Mouse (Mus musculus) lung, postnatal 10 days (tissue): ENCODE results near the gene Foxn3.

ENCODE experiments used
- DNase-seq: peaks from one replicate; pipeline ENCODE4 v3.0.0; 2021

Gene Foxn3

GRCm38 (mm10) chr12:99408089-99408488 lies 155.3 kb downstream of the Foxn3 start:
- no peak for DNase-seq

- peak; percentile 39 for DNase-seq
Measured at GRCm38 (mm10) chr12:99407318-99407716, 156.1 kb downstream of the Foxn3 start.

- peak; percentile 19 for DNase-seq
Measured at GRCm38 (mm10) chr12:99406697-99407317, 156.6 kb downstream of the Foxn3 start.

- DNase-seq: peak; percentile 38
Measured at GRCm38 (mm10) chr12:99406254-99406653, 157.1 kb downstream of the Foxn3 start.

- DNase-seq: no peak
Measured at GRCm38 (mm10) chr12:99405401-99405800, 158.0 kb downstream of the Foxn3 start.

GRCm38 (mm10) chr12:99403004-99403403 lies 160.4 kb downstream of the Foxn3 start:
- DNase-seq: no peak

GRCm38 (mm10) chr12:99400907-99401306 lies 162.5 kb downstream of the Foxn3 start:
- no peak for DNase-seq

GRCm38 (mm10) chr12:99399575-99399974 lies 163.8 kb downstream of the Foxn3 start:
- DNase-seq: no peak

- DNase-seq: no peak
Measured at GRCm38 (mm10) chr12:99396461-99396860, 166.9 kb downstream of the Foxn3 start.

- no peak for DNase-seq
Measured at GRCm38 (mm10) chr12:99395082-99395481, 168.3 kb downstream of the Foxn3 start.

GRCm38 (mm10) chr12:99394676-99395075 lies 168.7 kb downstream of the Foxn3 start:
- DNase-seq: no peak

- DNase-seq: no peak
Measured at GRCm38 (mm10) chr12:99393867-99394630, 169.3 kb downstream of the Foxn3 start.

GRCm38 (mm10) chr12:99392944-99393866 lies 170.2 kb downstream of the Foxn3 start:
- DNase-seq: peak; percentile 95

- DNase-seq: peak; percentile 100
Measured at GRCm38 (mm10) chr12:99391942-99392880, 171.2 kb downstream of the Foxn3 start.

- DNase-seq: peak; percentile 27
Measured at GRCm38 (mm10) chr12:99390429-99390828, 173.0 kb downstream of the Foxn3 start.

GRCm38 (mm10) chr12:99389244-99389643 lies 174.1 kb downstream of the Foxn3 start:
- no peak for DNase-seq

GRCm38 (mm10) chr12:99385897-99386834 lies 177.2 kb downstream of the Foxn3 start:
- no peak for DNase-seq

- no peak for DNase-seq
Measured at GRCm38 (mm10) chr12:99385073-99385472, 178.3 kb downstream of the Foxn3 start.

GRCm38 (mm10) chr12:99381317-99381716 lies 182.1 kb downstream of the Foxn3 start:
- no peak for DNase-seq

GRCm38 (mm10) chr12:99380855-99381262 lies 182.5 kb downstream of the Foxn3 start:
- DNase-seq: no peak

- DNase-seq: no peak
Measured at GRCm38 (mm10) chr12:99380124-99380523, 183.3 kb downstream of the Foxn3 start.
